Comparison of ENCODE assay signal across 14 mouse cellular contexts in the genomic region with DNA sequence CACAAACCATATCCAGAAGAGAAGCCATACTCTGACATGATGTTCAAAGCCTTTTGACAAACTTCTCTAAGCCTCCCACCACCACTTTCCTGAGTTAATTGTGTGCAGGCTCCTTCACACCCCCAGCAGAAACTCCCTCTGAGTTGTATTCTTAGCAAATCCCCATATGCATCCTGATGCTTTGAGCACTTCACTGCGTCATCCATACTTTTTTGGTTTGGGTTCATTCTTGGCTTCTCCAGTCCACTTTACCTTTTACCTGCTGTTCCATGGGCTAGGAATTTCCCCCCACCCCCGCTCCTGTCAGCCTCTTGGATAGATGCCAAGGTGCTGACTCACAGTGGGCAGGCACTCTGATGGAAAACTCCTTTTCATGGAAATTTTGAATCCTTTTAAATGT.
DNase-seq lines count a peak whose midpoint lies in the region; ATAC-seq lines count a peak whose summit lies in the region.
"Had no signal": no experiment of that assay in that cellular context is flagged by ENCODE, and none has a peak within 500 bp of the region (broad histone marks: within the 10 kb centered on the region; RNA-seq: fewer than 3 reads in every experiment).

No protein-coding gene starts in this region.

- no peak overlapping the region for H3K4me3 ChIP-seq in forebrain, embryonic 10.5 days
- no peak overlapping the region for H3K4me3 ChIP-seq in forebrain, embryonic 13.5 days
- no peak overlapping the region for H3K4me3 ChIP-seq in midbrain, embryonic 11.5 days (ENCODE audit: low read depth, low read length)
- no peak overlapping the region for H3K4me3 ChIP-seq in midbrain, embryonic 10.5 days
- H3K4me3 ChIP-seq: intestine, embryonic 15.5 days; liver, embryonic 13.5 days; midbrain, embryonic 15.5 days had no signal

- ATAC-seq in forebrain, embryonic 13.5 days = no peak
- no peak for ATAC-seq in midbrain, embryonic 11.5 days (ENCODE audit: low FRiP score)
- no peak for ATAC-seq in erythroid progenitor cell, adult 5-6 weeks (replicated peaks; ENCODE audit: low FRiP score, poor library complexity, severe bottlenecking)
- ATAC-seq: CD4-positive, CD25-positive, alpha-beta regulatory T cell, adult 4 months; intestine, embryonic 15.5 days; midbrain, embryonic 15.5 days had no signal

- H3K27me3 ChIP-seq in forebrain, embryonic 10.5 days (ENCODE audit: poor library complexity, severe bottlenecking) = peaks cover 5% of the 10 kb centered on the region; the same call in 1 of the 2 replicates
- no peaks in the 10 kb centered on the region for H3K27me3 ChIP-seq in forebrain, embryonic 13.5 days
- H3K27me3 ChIP-seq in midbrain, embryonic 11.5 days (ENCODE audit: control insufficient read depth, insufficient read depth, low read length) = no peaks in the 10 kb centered on the region; the same call in 1 of the 2 replicates
- H3K27me3 ChIP-seq in midbrain, embryonic 10.5 days (ENCODE audit: low read depth, poor library complexity, severe bottlenecking) = peaks cover 51% of the 10 kb centered on the region
- H3K27me3 ChIP-seq: intestine, embryonic 15.5 days; liver, embryonic 13.5 days; midbrain, embryonic 15.5 days had no signal

- no peaks in the 10 kb centered on the region for H3K36me3 ChIP-seq in forebrain, embryonic 10.5 days (replicated peaks)
- H3K36me3 ChIP-seq in forebrain, embryonic 13.5 days (ENCODE audit: poor library complexity, severe bottlenecking) = no peaks in the 10 kb centered on the region
- no peaks in the 10 kb centered on the region for H3K36me3 ChIP-seq in midbrain, embryonic 11.5 days (ENCODE audit: control insufficient read depth, insufficient read depth, low read length)
- no peaks in the 10 kb centered on the region for H3K36me3 ChIP-seq in midbrain, embryonic 10.5 days
- H3K36me3 ChIP-seq: intestine, embryonic 15.5 days; liver, embryonic 13.5 days; midbrain, embryonic 15.5 days had no signal

- 54% methylated on average over 2 of the region's 2 CpGs for WGBS in forebrain, embryonic 10.5 days
- whole genome bisulfite sequencing in forebrain, embryonic 13.5 days = 40% methylated on average over 2 of the region's 2 CpGs
- WGBS in midbrain, embryonic 11.5 days = 45% methylated on average over 2 of the region's 2 CpGs
- 55% methylated on average over 2 of the region's 2 CpGs for WGBS in midbrain, embryonic 10.5 days

- H3K9me3 ChIP-seq in forebrain, embryonic 10.5 days = no peaks in the 10 kb centered on the region
- H3K9me3 ChIP-seq in forebrain, embryonic 13.5 days (replicated peaks) = no peaks in the 10 kb centered on the region
- H3K9me3 ChIP-seq in midbrain, embryonic 11.5 days (ENCODE audit: control insufficient read depth, low read length) = no peaks in the 10 kb centered on the region
- no peaks in the 10 kb centered on the region for H3K9me3 ChIP-seq in midbrain, embryonic 10.5 days (replicated peaks)
- H3K9me3 ChIP-seq: intestine, embryonic 15.5 days; liver, embryonic 13.5 days; midbrain, embryonic 15.5 days had no signal

- no peak overlapping the region for H3K9ac ChIP-seq in forebrain, embryonic 13.5 days
- no peak overlapping the region for H3K9ac ChIP-seq in midbrain, embryonic 11.5 days (ENCODE audit: low read length)
- H3K9ac ChIP-seq: intestine, embryonic 15.5 days; liver, embryonic 13.5 days; midbrain, embryonic 15.5 days had no signal

- H3K27ac ChIP-seq in forebrain, embryonic 10.5 days = 0 out of 2 replicates have a peak overlapping the region, but pooled peaks have one; percentile 5
- H3K27ac ChIP-seq in forebrain, embryonic 13.5 days = no peak overlapping the region
- no peak overlapping the region for H3K27ac ChIP-seq in midbrain, embryonic 11.5 days (ENCODE audit: low read depth, low read length)
- no peak overlapping the region for H3K27ac ChIP-seq in midbrain, embryonic 10.5 days (replicated peaks)
- H3K27ac ChIP-seq: intestine, embryonic 15.5 days; liver, embryonic 13.5 days; midbrain, embryonic 15.5 days had no signal

- peaks cover 26% of the 10 kb centered on the region for H3K4me1 ChIP-seq in forebrain, embryonic 10.5 days
- peaks cover 5% of the 10 kb centered on the region for H3K4me1 ChIP-seq in forebrain, embryonic 13.5 days
- H3K4me1 ChIP-seq in midbrain, embryonic 11.5 days (ENCODE audit: control insufficient read depth, insufficient read depth, low read length) = peaks cover 9% of the 10 kb centered on the region
- peaks cover 26% of the 10 kb centered on the region for H3K4me1 ChIP-seq in midbrain, embryonic 10.5 days
- H3K4me1 ChIP-seq: intestine, embryonic 15.5 days; liver, embryonic 13.5 days; midbrain, embryonic 15.5 days had no signal

- no peak overlapping the region for H3K4me2 ChIP-seq in forebrain, embryonic 13.5 days
- H3K4me2 ChIP-seq in midbrain, embryonic 11.5 days = no peak overlapping the region
- H3K4me2 ChIP-seq: intestine, embryonic 15.5 days; liver, embryonic 13.5 days; midbrain, embryonic 15.5 days had no signal

- no peak for DNase-seq in forebrain, embryonic 10.5 days (ENCODE audit: extremely low spot score, low spot score)
- peak; percentile 86 for DNase-seq in midbrain, embryonic 11.5 days (ENCODE audit: low spot score, missing footprints)
- DNase-seq in midbrain, embryonic 10.5 days (ENCODE audit: low spot score) = no peak
- peak; percentile 36 to 52 for DNase-seq in left cerebral cortex, adult 9 months (ENCODE audit: low spot score in 2 of 2)
- peak; percentile 77 for DNase-seq in telencephalon, adult 2 months (ENCODE audit: low read depth, low spot score)
- DNase-seq in retina, postnatal 1 day = no peak
- DNase-seq: liver, embryonic 13.5 days; lung, postnatal 36 days; thymus, postnatal 36 days had no signal

Comparison
In these comparisons a context has a peak if more than half of its experiments do, and no peak if none do; other contexts are left out.
1. DNase-seq: peak in midbrain, embryonic 11.5 days (single experiment), left cerebral cortex, adult 9 months (2 of 2) and telencephalon, adult 2 months (single experiment); none in forebrain, embryonic 10.5 days (single experiment), midbrain, embryonic 10.5 days (single experiment) and retina, postnatal 1 day (single experiment).